Mouse (Mus musculus) lung, postnatal 0 days (tissue): ENCODE results near the gene Tmem108. TPM values are rescaled to one million over a fixed set of nuclear protein-coding genes. Genes with fewer than 3 reads are reported as not detected.
A peak's percentile ranks its signal among the peaks of the same experiment; 100 is the strongest.

Experiments used
- ATAC-seq: fragments of 200-750 bp; cut with Nextera tagmentation; 2 replicates; pipeline ENCODE4 v1.8.0; 2017; ENCODE audit warnings: moderate library complexity
- DNase-seq: peaks from one replicate; pipeline ENCODE4 v3.0.0-alpha.2; 2016; ENCODE audit warnings: low spot score
- H3K27ac ChIP-seq: fragments of 300-500 bp; sonication (generic); 2 replicates; pipeline ENCODE4 v1.5.1; 2014; ENCODE audit warnings: antibody characterized with exemption, mild to moderate bottlenecking, low read length, mixed read lengths
- H3K27me3 ChIP-seq: fragments of 300-500 bp; sonication (generic); replicated peaks from 2 replicates; pipeline ENCODE4 v1.6.1; 2014; ENCODE audit warnings: low read length, mixed read lengths; ENCODE audit not compliant: insufficient read depth
- H3K36me3 ChIP-seq: fragments of 300-500 bp; sonication (generic); 2 replicates; pipeline ENCODE4 v1.6.1; 2014; ENCODE audit warnings: low read length, mixed read lengths; ENCODE audit not compliant: insufficient read depth
- H3K4me1 ChIP-seq: fragments of 300-500 bp; sonication (generic); 2 replicates; pipeline ENCODE4 v1.6.1; 2014; ENCODE audit warnings: antibody characterized with exemption, low read depth, low read length, mixed read lengths; ENCODE audit not compliant: insufficient read depth
- H3K4me2 ChIP-seq: fragments of 300-500 bp; sonication (generic); replicated peaks from 2 replicates; pipeline ENCODE4 v1.6.1; 2014; ENCODE audit warnings: low read depth, mild to moderate bottlenecking, low read length, moderate library complexity, mixed read lengths
- H3K4me3 ChIP-seq: fragments of 300-500 bp; sonication (generic); 2 replicates; pipeline ENCODE4 v1.5.1; 2014; ENCODE audit warnings: low read depth, low read length
- H3K9ac ChIP-seq: fragments of 300-500 bp; sonication (generic); replicated peaks from 2 replicates; pipeline ENCODE4 v1.6.1; 2014; ENCODE audit warnings: low read depth, mild to moderate bottlenecking
- H3K9me3 ChIP-seq: fragments of 300-500 bp; sonication (generic); 2 replicates; pipeline ENCODE4 v1.6.1; 2016; ENCODE audit warnings: low read length, mixed read lengths
- CTCF ChIP-seq: IDR thresholded peaks from 2 replicates; pipeline ENCODE4 v1.5.1; 2016; ENCODE audit warnings: antibody characterized with exemption, mild to moderate bottlenecking
- EP300 ChIP-seq: IDR thresholded peaks from 2 replicates; pipeline ENCODE4 v1.6.1; 2016; ENCODE audit warnings: antibody characterized with exemption, mild to moderate bottlenecking, control low read depth
- WGBS: fragments of 180-500 bp; shearing (Covaris S2); extraction: QIAGEN DNeasy Blood & Tissue Kit; methylation state at CpG from one replicate; pipeline ENCODE4 v1.1.7; 2014; 5-methylcytosine and 5-hydroxymethylcytosine counted together
- polyA plus RNA-seq: library from polyadenylated mRNA; unstranded; fragments of >200 nt; fragmentation: Nextera tagmentation; extraction: Ambion mirVana; gene quantifications from 2 replicates; pipeline ENCODE4 v1.2.1, GENCODE M21; 2015

Gene Tmem108
- 7.3 and 9.3 TPM in 2 replicates for polyA plus RNA-seq

DNA sequence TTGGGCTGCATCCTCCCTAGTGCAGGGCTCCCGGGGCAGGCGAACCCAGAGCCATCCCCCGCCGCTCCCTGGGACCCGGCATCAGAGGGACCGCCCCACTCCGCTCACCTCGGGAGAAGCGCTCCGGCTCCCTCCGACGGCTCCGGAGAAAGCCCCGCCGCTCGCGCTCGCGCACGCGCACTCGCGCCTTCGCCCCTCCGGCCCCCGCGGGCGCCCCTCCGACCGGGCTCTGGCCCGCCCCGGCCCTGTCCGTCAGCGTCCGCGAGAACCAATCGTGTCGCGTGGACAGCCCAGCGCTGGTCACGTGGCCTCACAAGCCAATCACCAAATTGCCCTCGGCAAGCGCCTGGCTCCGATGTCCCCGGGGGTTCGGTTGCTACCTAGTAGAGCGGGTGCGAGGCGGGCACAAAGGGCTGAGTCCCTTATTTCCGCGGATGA is at the start of gene Tmem108:
Gene Tmem108 (minus strand): TSS at position 191 of the 438 bp plus-strand sequence.
- Histone ChIP-seq H3K27me3 (peaks cover 19% of the 10 kb centered on the region), H3K27ac (no peak within 1 kb of the TSS), H3K4me3 (peak within 1 kb of the TSS; percentile 57), H3K36me3 (no peaks in the 10 kb centered on the region), H3K4me2 (peak within 1 kb of the TSS; percentile 86), H3K9ac (peak within 1 kb of the TSS; percentile 36; the same call in 1 of the 2 replicates), H3K9me3 (no peaks in the 10 kb centered on the region), H3K4me1 (0 out of 2 replicates have a peak, but pooled peaks cover 4% of the 10 kb centered on the region)
- ATAC-seq = peak; percentile 99
- WGBS = 1% methylated on average over 34 of the region's 51 CpGs
- DNase-seq = peak; percentile 89
- TF ChIP-seq EP300 = no peak
- TF ChIP-seq CTCF = no peak

DNA sequence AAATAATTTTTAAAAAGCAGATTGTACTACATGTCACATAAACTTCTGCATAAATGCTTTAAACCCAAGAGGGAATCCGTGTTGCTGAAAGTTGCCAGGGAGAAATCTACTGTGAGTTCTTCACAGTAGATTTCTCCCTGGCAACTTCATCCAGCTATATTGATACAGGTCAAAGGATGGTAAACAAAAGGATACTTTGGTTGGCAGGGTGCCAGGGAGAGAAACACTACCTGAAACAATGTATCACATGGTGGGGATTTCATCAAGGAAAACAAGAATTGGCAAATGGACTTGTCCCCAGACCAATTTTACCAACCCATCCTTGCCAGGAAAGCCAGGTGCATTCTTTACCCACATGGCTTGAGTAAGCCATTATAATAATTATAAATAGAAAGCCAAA is 27.4 kb upstream of the Tmem108 start:
- WGBS = 58% methylated on average over 1 of the region's 1 CpGs
- Histone ChIP-seq H3K36me3 (no peaks in the 10 kb centered on the region), H3K27me3 (no peaks in the 10 kb centered on the region), H3K9ac (no peak overlapping the region), H3K9me3 (no peaks in the 10 kb centered on the region), H3K27ac (no peak overlapping the region), H3K4me3 (no peak overlapping the region), H3K4me2 (no peak overlapping the region), H3K4me1 (no peaks in the 10 kb centered on the region)
- ATAC-seq (no peak), DNase-seq (no peak)
- TF ChIP-seq EP300 (no peak), CTCF (no peak)

DNA sequence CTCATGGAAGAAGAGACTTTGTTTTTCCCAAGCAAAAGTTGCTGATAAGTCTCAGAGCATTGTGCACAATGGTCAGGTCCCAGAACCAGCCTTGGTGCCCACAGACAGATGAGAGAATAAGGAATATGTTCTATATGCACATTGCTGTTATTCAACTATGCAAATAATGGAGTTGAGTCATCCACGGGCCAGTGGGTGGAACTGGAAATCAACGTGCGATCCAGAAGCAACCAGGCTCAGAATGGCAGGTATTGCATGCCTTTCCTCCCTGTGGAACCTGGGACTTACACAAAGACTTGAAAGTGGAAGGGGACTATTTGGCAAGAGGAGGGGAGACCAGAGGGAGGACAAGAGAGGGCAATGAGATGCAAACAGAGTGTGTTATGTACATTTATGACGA is 22.5 kb upstream of the Tmem108 start:
- no peak overlapping the region for H3K4me2 ChIP-seq
- no peaks in the 10 kb centered on the region for H3K9me3 ChIP-seq
- no peak for ATAC-seq
- H3K27ac ChIP-seq = no peak overlapping the region
- H3K36me3 ChIP-seq = no peaks in the 10 kb centered on the region
- H3K4me1 ChIP-seq = no peaks in the 10 kb centered on the region
- no peak overlapping the region for H3K4me3 ChIP-seq
- DNase-seq = no peak
- 65% methylated on average over 4 of the region's 4 CpGs for WGBS
- TF ChIP-seq CTCF = no peak
- TF ChIP-seq EP300 = no peak
- H3K27me3 ChIP-seq = no peaks in the 10 kb centered on the region
- H3K9ac ChIP-seq = no peak overlapping the region

DNA sequence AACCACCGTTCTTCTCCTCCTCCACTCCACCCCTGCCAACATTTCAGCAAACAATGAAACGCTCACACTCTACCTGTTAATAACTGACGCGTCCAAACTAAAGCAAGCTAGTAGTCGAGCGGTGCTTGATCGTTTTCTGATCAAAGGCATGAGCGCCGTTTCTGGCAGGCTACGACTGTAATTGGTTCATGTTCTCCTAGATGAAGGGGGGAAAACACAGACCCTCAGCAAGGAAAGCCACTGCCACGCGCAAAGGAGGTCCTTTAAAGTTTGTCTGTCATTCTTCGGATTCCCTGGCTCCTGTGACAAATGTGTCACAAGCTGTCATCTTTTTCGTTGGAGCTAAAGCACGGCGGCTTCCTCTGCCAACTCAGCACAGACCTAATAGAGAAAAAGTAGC is 21.6 kb upstream of the Tmem108 start:
- no peak overlapping the region for H3K4me3 ChIP-seq
- no peak overlapping the region for H3K4me2 ChIP-seq
- DNase-seq (no peak), ATAC-seq (no peak)
- H3K36me3 ChIP-seq = no peaks in the 10 kb centered on the region
- H3K9ac ChIP-seq = no peak overlapping the region
- TF ChIP-seq EP300 = no peak
- no peak for TF ChIP-seq CTCF
- H3K27ac ChIP-seq = no peak overlapping the region
- H3K9me3 ChIP-seq = no peaks in the 10 kb centered on the region
- 50% methylated on average over 16 of the region's 16 CpGs for WGBS
- H3K4me1 ChIP-seq = no peaks in the 10 kb centered on the region
- H3K27me3 ChIP-seq = no peaks in the 10 kb centered on the region

DNA sequence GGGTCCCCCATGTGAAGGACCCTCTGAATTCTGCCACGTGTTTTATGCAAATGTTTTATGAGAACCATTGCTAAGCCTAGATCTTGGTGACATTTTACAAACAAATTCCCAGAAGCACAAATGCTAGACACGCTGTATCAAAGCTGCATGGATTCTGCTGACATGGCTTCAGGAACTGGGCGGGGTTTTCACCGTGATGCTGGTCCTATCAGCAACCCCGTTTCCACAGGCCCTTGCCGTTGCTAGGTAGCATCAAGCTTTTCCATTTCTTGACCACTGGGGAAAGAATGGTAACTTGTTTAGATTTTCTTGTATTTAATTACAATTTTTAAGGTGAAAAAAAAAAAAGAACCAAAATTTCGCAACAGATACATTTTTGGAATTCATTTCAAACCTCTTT is 20.7 kb upstream of the Tmem108 start:
- no peak for TF ChIP-seq EP300
- no peak for TF ChIP-seq CTCF
- no peaks in the 10 kb centered on the region for H3K4me1 ChIP-seq
- H3K9me3 ChIP-seq = no peaks in the 10 kb centered on the region
- no peak overlapping the region for H3K9ac ChIP-seq
- no peak overlapping the region for H3K4me2 ChIP-seq
- H3K27me3 ChIP-seq = no peaks in the 10 kb centered on the region
- ATAC-seq = no peak
- no peak overlapping the region for H3K4me3 ChIP-seq
- WGBS = 67% methylated on average over 7 of the region's 7 CpGs
- no peak overlapping the region for H3K27ac ChIP-seq
- DNase-seq = no peak
- H3K36me3 ChIP-seq = no peaks in the 10 kb centered on the region

DNA sequence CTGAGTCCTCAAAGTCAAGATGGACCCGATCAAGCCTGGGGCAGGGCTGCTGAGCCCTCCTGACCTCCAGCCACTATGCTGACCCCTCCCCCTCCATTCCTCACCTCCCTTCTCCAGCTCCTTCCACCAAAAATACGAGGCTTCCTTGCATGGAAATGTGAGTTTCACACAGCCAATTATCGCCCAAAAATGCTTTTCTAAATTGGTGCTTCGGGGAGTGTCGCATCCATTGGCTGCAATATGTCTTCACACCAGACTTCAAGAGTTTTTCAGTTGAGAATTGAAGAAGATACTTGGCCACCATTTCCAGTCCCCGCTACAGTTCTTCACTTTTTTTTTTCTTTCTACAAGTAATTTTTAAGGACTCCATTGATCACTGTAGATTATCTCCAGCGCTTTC is 19.8 kb upstream of the Tmem108 start:
- Histone ChIP-seq H3K27ac (no peak overlapping the region), H3K4me3 (no peak overlapping the region), H3K9ac (no peak overlapping the region), H3K9me3 (no peaks in the 10 kb centered on the region), H3K27me3 (no peaks in the 10 kb centered on the region), H3K4me1 (no peaks in the 10 kb centered on the region), H3K4me2 (no peak overlapping the region), H3K36me3 (no peaks in the 10 kb centered on the region)
- WGBS = 81% methylated on average over 7 of the region's 7 CpGs
- DNase-seq = no peak
- TF ChIP-seq CTCF = no peak
- no peak for TF ChIP-seq EP300
- no peak for ATAC-seq

DNA sequence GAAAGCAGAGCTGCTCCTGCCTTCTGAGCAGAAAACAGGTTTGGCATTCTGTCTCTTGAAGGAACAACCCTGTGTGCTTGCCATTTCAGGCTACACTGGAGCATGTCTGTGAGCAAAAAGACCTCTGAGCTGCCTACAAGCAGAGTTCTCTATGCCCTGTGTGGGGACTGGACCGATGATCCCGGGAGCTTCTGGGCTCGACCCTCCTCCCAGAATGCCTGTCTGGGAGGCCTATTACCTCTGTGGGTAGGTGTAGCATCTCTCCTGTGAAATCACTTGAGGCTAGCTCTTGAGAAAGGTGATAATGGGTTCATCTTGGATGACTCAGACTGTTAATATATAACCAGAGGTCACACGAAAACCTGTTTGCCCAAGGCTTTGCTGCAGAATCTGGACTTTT is 19.0 kb upstream of the Tmem108 start:
- H3K4me2 ChIP-seq = no peak overlapping the region
- TF ChIP-seq EP300 = no peak
- TF ChIP-seq CTCF = no peak
- no peaks in the 10 kb centered on the region for H3K36me3 ChIP-seq
- no peak overlapping the region for H3K4me3 ChIP-seq
- no peaks in the 10 kb centered on the region for H3K27me3 ChIP-seq
- DNase-seq (no peak), ATAC-seq (no peak)
- no peaks in the 10 kb centered on the region for H3K9me3 ChIP-seq
- H3K27ac ChIP-seq = no peak overlapping the region
- WGBS = 58% methylated on average over 4 of the region's 4 CpGs
- no peaks in the 10 kb centered on the region for H3K4me1 ChIP-seq
- H3K9ac ChIP-seq = no peak overlapping the region
